Mouse (Mus musculus) ES-Bruce4 (cell line): ENCODE measurements around the gene Triap1. TPM values are rescaled to one million over a fixed set of nuclear protein-coding genes. Genes with fewer than 3 reads are reported as not detected.

Experiments used
- H3K27ac ChIP-seq: 2 replicates; pipeline ENCODE4 v1.5.1; 2012; ENCODE audit warnings: low read length, inconsistent platforms; ENCODE audit not compliant: insufficient read depth
- H3K27me3 ChIP-seq: 2 replicates; pipeline ENCODE4 v1.6.1; 2012; ENCODE audit warnings: mild to moderate bottlenecking, low read length, inconsistent platforms; ENCODE audit not compliant: control insufficient read depth, poor library complexity, insufficient read depth, severe bottlenecking
- H3K36me3 ChIP-seq: 2 replicates; pipeline ENCODE4 v1.6.1; 2012; ENCODE audit warnings: inconsistent platforms, mild to moderate bottlenecking, low read length, moderate library complexity; ENCODE audit not compliant: control insufficient read depth, poor library complexity, insufficient read depth, severe bottlenecking
- H3K4me1 ChIP-seq: one replicate; pipeline ENCODE4 v1.8.1; 2011; ENCODE audit warnings: low read length; ENCODE audit not compliant: control insufficient read depth, insufficient read depth
- H3K4me3 ChIP-seq: 2 replicates; pipeline ENCODE4 v1.5.1; 2011; ENCODE audit warnings: low read depth, mild to moderate bottlenecking, low read length
- H3K9ac ChIP-seq: 2 replicates; pipeline ENCODE4 v1.6.1; 2012; ENCODE audit warnings: low read depth, mild to moderate bottlenecking, inconsistent platforms; ENCODE audit not compliant: poor library complexity, severe bottlenecking
- H3K9me3 ChIP-seq: replicated peaks from 2 replicates; pipeline ENCODE4 v1.6.1; 2012; ENCODE audit warnings: mild to moderate bottlenecking, low read length, inconsistent platforms; ENCODE audit not compliant: control insufficient read depth, poor library complexity, insufficient read depth, severe bottlenecking
- CTCF ChIP-seq: IDR thresholded peaks from one replicate; pipeline ENCODE4 v1.8.1; 2011; ENCODE audit warnings: low read depth, low read length
- EP300 ChIP-seq: IDR thresholded peaks from 2 replicates; pipeline ENCODE4 v1.6.1; 2011; ENCODE audit warnings: low read depth, low read length; ENCODE audit not compliant: insufficient read depth
- POLR2A ChIP-seq: IDR thresholded peaks from one replicate; pipeline ENCODE4 v1.8.1; 2011; ENCODE audit warnings: low read length; ENCODE audit not compliant: insufficient read depth
- polyA plus RNA-seq: library from polyadenylated mRNA; stranded (reverse); fragments of >200 nt; gene quantifications from 2 replicates; pipeline ENCODE4 v1.2.4, GENCODE M21; 2011; ENCODE audit warnings: low read depth; ENCODE audit not compliant: missing spikeins, insufficient read depth, insufficient read length

Triap1 gene
- 21.6 and 22.9 TPM in 2 replicates for polyA plus RNA-seq

DNA sequence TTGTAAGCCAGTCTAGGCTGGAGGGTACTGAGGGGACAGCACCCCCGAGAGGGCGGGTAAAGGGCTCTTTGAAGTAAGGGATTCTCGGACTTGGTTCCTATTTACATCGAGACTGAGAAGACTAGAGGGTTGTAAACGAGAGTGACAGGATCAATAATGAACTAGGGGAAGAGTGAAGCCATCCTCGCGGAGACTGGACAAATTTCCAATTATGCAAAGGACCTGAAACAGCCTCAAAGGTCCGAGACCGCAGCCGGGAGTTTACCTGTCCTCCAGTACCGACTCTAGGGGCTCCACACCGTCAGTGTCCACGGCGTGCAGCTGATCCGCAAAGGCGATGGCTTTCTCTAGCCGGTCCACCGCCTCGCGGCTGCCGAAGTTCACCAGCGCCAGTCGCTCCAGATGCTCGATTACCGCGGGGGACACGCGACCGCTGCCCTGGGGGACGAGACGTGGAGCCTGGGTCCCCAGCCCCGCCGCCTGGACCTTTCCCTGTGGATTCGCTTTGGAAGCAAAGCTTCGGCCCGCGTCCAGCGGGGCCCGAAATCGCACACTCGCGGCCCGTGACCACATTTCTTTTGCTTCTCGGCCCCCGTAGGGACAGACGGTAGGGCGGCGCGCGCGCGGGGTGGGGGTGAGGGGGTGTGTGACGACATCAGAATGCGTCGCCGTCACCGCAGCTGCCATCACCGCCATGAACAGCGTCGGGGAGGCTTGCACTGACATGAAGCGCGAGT is at the start of gene Triap1, which contains the start of gene Gatc:
Gene Triap1 (plus strand): TSS at position 649 of the 737 bp plus-strand sequence.
Gene Gatc (minus strand): TSS at position 602 of the 737 bp plus-strand sequence.
- no peak within 1 kb of the TSS for H3K27ac ChIP-seq
- H3K27me3 ChIP-seq, result no peaks in the 10 kb centered on the region
- H3K36me3 ChIP-seq, result peaks cover 31% of the 10 kb centered on the region
- no peaks in the 10 kb centered on the region for H3K9me3 ChIP-seq
- TF ChIP-seq CTCF, result no peak
- peak; percentile 70; the same call in 1 of the 2 replicates for TF ChIP-seq EP300
- peak; percentile 34 for TF ChIP-seq POLR2A
- peak within 1 kb of the TSS; percentile 80 for H3K9ac ChIP-seq
- H3K4me3 ChIP-seq, result peak within 1 kb of the TSS; percentile 76
- H3K4me1 ChIP-seq, result no peaks in the 10 kb centered on the region

DNA sequence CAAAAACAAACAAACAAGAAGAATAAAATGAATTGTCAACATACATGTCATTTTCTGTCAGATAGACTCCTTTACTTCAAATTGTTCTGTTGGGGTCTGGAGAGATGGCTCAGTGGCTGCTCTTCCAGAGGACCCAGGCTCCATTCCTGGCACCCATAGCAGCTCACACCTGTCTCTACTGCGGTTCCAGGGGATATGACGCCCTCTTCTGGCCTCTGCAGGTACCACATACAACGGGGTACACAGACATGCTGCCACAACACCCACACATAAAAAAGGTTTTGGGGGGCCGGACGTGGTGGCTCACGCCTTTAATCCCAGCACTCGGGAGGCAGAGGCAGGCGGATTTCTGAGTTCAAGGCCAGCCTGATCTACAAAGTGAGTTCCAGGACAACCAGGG is 46.9 kb upstream of the Triap1 start:
- H3K36me3 ChIP-seq, result peaks cover 32% of the 10 kb centered on the region

DNA sequence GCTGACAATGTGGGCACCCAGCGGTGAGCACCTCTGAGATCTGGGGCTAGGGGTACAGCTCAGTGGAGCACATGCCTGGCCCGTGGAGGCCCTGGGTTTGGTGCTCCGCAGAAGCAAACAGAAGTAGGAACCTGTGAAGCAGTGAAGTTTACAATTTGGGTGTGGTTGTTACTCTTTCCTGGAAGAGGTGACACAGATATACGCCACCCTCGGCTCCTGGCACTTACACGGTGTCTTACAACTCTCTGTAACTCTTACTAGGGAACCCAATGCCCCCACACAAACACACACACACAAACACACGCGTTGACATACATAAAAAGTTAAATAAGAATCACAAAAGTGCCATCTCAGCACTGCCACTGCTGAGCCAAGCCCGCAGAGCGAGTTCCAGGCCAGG is 44.7 kb upstream of the Triap1 start:
- TF ChIP-seq POLR2A (no peak), EP300 (no peak), CTCF (no peak)
- Histone ChIP-seq H3K27ac (no peak overlapping the region), H3K36me3 (peaks cover 35% of the 10 kb centered on the region), H3K9ac (no peak overlapping the region), H3K27me3 (no peaks in the 10 kb centered on the region), H3K4me1 (no peaks in the 10 kb centered on the region), H3K9me3 (no peaks in the 10 kb centered on the region), H3K4me3 (no peak overlapping the region)

More for the DNA sequence above, 46.9 kb upstream of the Triap1 start:
- no peaks in the 10 kb centered on the region for H3K4me1 ChIP-seq
- no peaks in the 10 kb centered on the region for H3K27me3 ChIP-seq
- no peaks in the 10 kb centered on the region for H3K9me3 ChIP-seq
- H3K27ac ChIP-seq, result no peak overlapping the region
- no peak overlapping the region for H3K9ac ChIP-seq
- TF ChIP-seq EP300 (no peak), CTCF (peak; percentile 69)
- H3K4me3 ChIP-seq, result no peak overlapping the region

DNA sequence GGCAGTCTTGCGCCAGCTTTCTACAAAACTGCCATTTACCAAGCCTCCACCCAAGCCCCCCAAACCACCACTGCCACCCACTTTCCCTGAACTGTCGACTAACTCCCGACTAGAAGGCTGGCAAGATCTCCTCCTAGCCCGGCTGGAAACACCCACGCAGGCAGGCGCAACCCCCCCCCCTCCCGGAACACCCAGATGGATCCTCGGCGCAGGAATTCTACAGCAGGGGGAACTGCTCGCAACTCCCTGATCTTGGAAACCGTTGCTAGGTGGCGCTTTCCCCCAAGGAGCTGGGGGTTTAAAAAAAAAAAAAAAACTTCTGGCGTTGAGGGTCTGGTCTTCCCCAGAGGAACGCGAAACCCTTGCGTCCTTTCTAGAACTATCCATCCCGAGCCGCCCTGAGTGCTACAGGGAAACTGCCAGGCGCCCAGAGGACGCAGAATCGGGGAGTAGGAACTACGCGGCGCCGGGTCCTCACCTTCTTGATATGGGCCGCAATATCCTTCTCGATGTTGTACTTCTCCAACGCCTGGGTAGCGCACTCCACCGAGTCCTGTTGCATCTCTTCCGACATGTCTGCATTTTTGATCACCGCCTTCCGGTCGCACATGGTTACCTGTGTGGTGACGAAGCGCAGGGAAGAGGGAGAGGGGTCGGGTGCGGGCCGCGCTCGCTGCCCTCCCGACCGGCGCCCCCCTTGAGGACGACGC is 40.8 kb upstream of the Triap1 start:
- no peaks in the 10 kb centered on the region for H3K27me3 ChIP-seq
- no peaks in the 10 kb centered on the region for H3K4me1 ChIP-seq
- H3K27ac ChIP-seq, result peak overlapping the region; percentile 31
- peak overlapping the region; percentile 68 for H3K9ac ChIP-seq
- no peaks in the 10 kb centered on the region for H3K9me3 ChIP-seq
- TF ChIP-seq POLR2A, result no peak
- TF ChIP-seq CTCF, result peak; percentile 13
- H3K36me3 ChIP-seq, result peaks cover 34% of the 10 kb centered on the region
- H3K4me3 ChIP-seq, result peak overlapping the region; percentile 77

DNA sequence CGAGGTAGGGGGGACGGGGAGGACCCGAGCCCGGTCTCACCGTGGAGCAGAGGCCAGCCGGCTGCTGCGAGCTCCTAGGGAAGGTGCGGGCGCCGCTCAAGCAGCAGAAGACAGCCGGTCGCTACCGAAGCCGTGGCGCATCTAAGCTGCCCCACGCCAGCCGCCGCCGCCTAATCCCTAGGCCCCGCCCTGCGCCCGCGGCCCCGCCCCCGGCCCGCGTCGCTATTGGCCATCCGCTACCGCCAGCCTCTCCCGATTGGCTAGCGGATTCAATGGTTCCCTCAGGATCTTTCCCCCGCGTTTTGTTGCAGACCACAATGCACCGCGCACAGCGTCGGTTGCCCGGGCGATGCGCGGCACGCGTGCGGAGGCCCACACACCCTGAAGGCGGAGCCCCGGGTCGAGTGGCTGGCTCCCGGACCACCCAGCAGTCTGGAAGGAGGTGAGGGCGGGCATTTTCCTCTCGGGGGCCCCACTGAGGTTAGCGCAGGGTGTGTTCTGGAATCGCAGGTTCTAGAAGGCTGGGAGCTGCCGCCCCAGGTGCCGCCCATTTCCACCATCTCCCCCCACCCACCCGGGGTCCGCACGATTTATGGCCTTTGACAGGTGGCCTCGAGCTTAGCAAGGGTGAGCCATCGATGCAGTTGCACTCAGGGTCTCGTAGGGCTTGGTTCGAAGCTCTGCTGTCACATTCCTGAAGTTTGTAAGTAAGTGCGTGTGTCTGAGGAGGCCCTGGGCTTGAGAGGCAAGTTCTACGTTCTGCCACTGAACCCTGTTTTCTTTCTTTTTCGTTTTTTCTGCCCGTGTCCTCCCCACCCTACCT is 40.0 kb upstream of the Triap1 start, which contains the start of gene Dynll1:
Gene Dynll1 (minus strand): TSS at position 208 of the 823 bp plus-strand sequence.
- Histone ChIP-seq H3K4me3 (peak within 1 kb of the TSS; percentile 77), H3K9me3 (no peaks in the 10 kb centered on the region), H3K4me1 (no peaks in the 10 kb centered on the region), H3K36me3 (peaks cover 27% of the 10 kb centered on the region), H3K27me3 (no peaks in the 10 kb centered on the region), H3K27ac (peak within 1 kb of the TSS; percentile 31), H3K9ac (peak within 1 kb of the TSS; percentile 68)
- TF ChIP-seq EP300, result no peak
- peak; percentile 66 for TF ChIP-seq POLR2A
